Mouse (Mus musculus) gastrocnemius, adult 18-20 months (tissue): ENCODE data around the gene Sapcd1. TPM values are rescaled to one million over a fixed set of nuclear protein-coding genes. Genes with fewer than 3 reads are reported as not detected.
"Not testable (repeated sequence)": the region's sequence is repeated elsewhere in the genome, so short reads cannot be mapped to it uniquely, and the experiment has no call there.

ENCODE experiments used
- DNase-seq: peaks from one replicate; pipeline ENCODE4 v3.0.0; 2021; ENCODE audit warnings: low spot score
- total RNA-seq, 2 experiments: library from RNA; stranded (reverse); gene quantifications; 2 replicates each; pipeline ENCODE4 v1.2.3; 2021

Sapcd1 gene
- total RNA-seq, 2 experiments from 2014 or later = not detected

- DNase-seq = no peak
Observed at GRCm38 (mm10) chr17:35055691-35056495, 28.1 kb upstream of the Sapcd1 start.

GRCm38 (mm10) chr17:35052271-35052798 is 24.5 kb upstream of the Sapcd1 start:
- no peak for DNase-seq

GRCm38 (mm10) chr17:35051156-35052086 is 23.6 kb upstream of the Sapcd1 start:
- peak; percentile 61 for DNase-seq

- peak; percentile 69 for DNase-seq
Observed at GRCm38 (mm10) chr17:35050126-35050750, 22.4 kb upstream of the Sapcd1 start.

GRCm38 (mm10) chr17:35049561-35050016 is 21.8 kb upstream of the Sapcd1 start, which contains the start of gene Clic1:
TSS of gene Clic1 (plus strand) at chr17:35049966.
- DNase-seq = no peak

- DNase-seq = no peak
Observed at GRCm38 (mm10) chr17:35048932-35049440, 21.2 kb upstream of the Sapcd1 start.

GRCm38 (mm10) chr17:35048149-35048931 is 20.5 kb upstream of the Sapcd1 start:
- DNase-seq = no peak

- DNase-seq = no peak
Observed at GRCm38 (mm10) chr17:35047688-35048087, 19.9 kb upstream of the Sapcd1 start.

- peak; percentile 96 for DNase-seq
Observed at GRCm38 (mm10) chr17:35046681-35047455, 19.1 kb upstream of the Sapcd1 start, which contains the start of gene Msh5. TSS of gene Msh5 (minus strand) at chr17:35046745.

GRCm38 (mm10) chr17:35045807-35046680 is 18.2 kb upstream of the Sapcd1 start:
- no peak for DNase-seq

- DNase-seq = no peak
Observed at GRCm38 (mm10) chr17:35044904-35045806, 17.3 kb upstream of the Sapcd1 start.

- DNase-seq = no peak
Observed at GRCm38 (mm10) chr17:35043794-35044193, 16.0 kb upstream of the Sapcd1 start.

GRCm38 (mm10) chr17:35039121-35039873 is 11.5 kb upstream of the Sapcd1 start:
- DNase-seq = no peak

- DNase-seq = no peak
Observed at GRCm38 (mm10) chr17:35034896-35035295, 7.1 kb upstream of the Sapcd1 start.

GRCm38 (mm10) chr17:35033703-35034102 is 5.9 kb upstream of the Sapcd1 start:
- not testable (repeated sequence) for DNase-seq

- no peak for DNase-seq
Observed at GRCm38 (mm10) chr17:35032323-35032870, 4.6 kb upstream of the Sapcd1 start.
